Mouse (Mus musculus) olfactory bulb, adult 2 months (tissue): ENCODE data around the gene Mtch1. TPM values are rescaled to one million over a fixed set of nuclear protein-coding genes. Genes with fewer than 3 reads are reported as not detected.
"Not testable (repeated sequence)": the region's sequence is repeated elsewhere in the genome, so short reads cannot be mapped to it uniquely, and the experiment has no call there.

Experiments
- H3K27ac ChIP-seq: fragments of 200-500 bp; 2 replicates; pipeline ENCODE4 v1.5.1; 2012; ENCODE audit warnings: low read depth, low read length; ENCODE audit not compliant: insufficient read depth
- H3K4me1 ChIP-seq: fragments of 200-500 bp; 2 replicates; pipeline ENCODE4 v1.6.1; 2012; ENCODE audit warnings: low read length; ENCODE audit not compliant: control insufficient read depth, insufficient read depth
- H3K4me3 ChIP-seq: fragments of 200-500 bp; 2 replicates; pipeline ENCODE4 v1.5.1; 2012; ENCODE audit warnings: mild to moderate bottlenecking, low read depth, low read length, moderate library complexity; ENCODE audit not compliant: insufficient read depth
- CTCF ChIP-seq: fragments of 200-500 bp; IDR thresholded peaks from 2 replicates; pipeline ENCODE4 v1.5.1; 2012; ENCODE audit warnings: low read depth, mild to moderate bottlenecking, low read length, moderate library complexity; ENCODE audit not compliant: insufficient read depth
- POLR2A ChIP-seq: fragments of 200-500 bp; IDR thresholded peaks from 2 replicates; pipeline ENCODE4 v1.6.1; 2012; ENCODE audit warnings: mild to moderate bottlenecking, low read depth, low read length, moderate library complexity; ENCODE audit not compliant: insufficient read depth
- WGBS: fragments of 180-500 bp; shearing (Covaris S2); methylation state at CpG from one replicate; pipeline ENCODE4 v1.1.7; 2018; 5-methylcytosine and 5-hydroxymethylcytosine counted together
- polyA plus RNA-seq: library from polyadenylated mRNA; stranded (reverse); fragments of >200 nt; gene quantifications from 2 replicates; pipeline ENCODE4 v1.2.4, GENCODE M21; 2012; ENCODE audit warnings: low replicate concordance; ENCODE audit not compliant: missing spikeins, insufficient read depth, insufficient read length

Gene Mtch1
- polyA plus RNA-seq, 1 experiment, result not detected

DNA sequence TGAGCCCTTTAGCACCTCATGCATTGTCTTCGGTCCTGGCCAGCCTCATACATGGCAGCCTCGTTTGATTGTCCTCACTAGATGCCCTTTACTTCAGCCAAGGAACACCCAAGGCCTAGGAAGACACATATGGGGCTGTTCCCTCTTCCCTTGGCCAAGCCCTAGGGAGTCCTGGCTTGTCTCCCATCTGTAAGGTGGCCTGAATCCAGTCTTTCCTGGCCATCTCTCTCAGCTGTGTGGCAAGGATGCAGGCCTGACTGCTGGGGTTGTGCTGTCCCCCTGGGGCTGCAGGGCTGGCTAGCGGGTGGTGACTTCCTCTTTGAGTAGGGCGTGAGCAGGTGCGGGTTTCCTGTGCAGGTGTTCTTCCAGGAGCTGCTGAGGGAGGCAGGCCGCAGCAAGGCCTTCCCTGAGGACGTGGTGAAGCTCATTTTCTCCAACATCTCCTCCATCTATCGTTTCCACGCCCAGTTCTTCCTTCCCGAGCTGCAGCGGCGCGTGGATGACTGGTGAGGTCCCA is 17.4 kb upstream of the Mtch1 start:
- 89% methylated on average over 13 of the region's 13 CpGs for WGBS
- no peak for TF ChIP-seq POLR2A
- TF ChIP-seq CTCF, result no peak
- Histone ChIP-seq H3K27ac (no peak overlapping the region), H3K4me1 (no peaks in the 10 kb centered on the region), H3K4me3 (no peak overlapping the region)

GRCm38 (mm10) chr17:29363109-29363508 is 15.4 kb upstream of the Mtch1 start:
- no peak overlapping the region for H3K27ac ChIP-seq
- no peak overlapping the region for H3K4me3 ChIP-seq
- TF ChIP-seq POLR2A (no peak), CTCF (no peak)
- no peaks in the 10 kb centered on the region for H3K4me1 ChIP-seq
- 77% methylated on average over 8 of the region's 8 CpGs for WGBS

DNA sequence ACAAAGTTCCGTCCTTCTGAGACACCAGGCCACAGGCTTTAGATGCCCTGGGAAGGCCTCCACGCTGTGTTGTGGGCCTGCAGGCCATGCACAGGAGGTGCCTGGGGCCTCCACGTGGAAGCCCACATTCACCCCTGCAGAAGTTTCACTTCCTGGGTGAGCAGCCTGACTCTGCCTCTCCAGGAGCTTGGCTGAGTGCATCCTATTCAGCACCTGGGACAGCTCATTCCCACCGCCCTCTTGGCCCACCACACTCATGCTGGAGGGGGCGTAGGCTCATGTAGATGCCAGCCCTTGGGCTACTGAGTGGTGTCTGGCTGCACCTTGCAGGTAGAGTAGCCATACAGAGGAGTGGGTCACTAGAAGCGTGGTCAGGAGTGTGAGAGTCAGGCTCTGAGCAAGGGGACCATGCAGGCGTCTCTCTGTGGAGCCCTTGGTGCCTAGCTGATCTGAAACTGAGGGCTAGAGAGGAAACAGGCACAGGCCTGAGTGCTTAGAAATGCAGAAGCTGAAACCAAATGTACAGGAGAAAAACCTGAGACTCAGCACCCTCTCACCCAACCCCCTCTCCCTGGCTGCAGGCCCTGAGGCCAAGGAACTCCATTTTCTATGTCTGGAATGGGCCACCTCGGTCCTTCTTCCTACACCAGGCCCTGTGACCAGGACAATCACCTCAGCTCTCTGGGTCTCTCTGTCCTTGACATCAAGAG is 14.4 kb upstream of the Mtch1 start:
- 83% methylated on average over 8 of the region's 8 CpGs for WGBS
- no peak for TF ChIP-seq POLR2A
- TF ChIP-seq CTCF, result no peak
- Histone ChIP-seq H3K27ac (no peak overlapping the region), H3K4me1 (0 out of 2 replicates have a peak, but pooled peaks cover under 1% of the 10 kb centered on the region), H3K4me3 (no peak overlapping the region)

DNA sequence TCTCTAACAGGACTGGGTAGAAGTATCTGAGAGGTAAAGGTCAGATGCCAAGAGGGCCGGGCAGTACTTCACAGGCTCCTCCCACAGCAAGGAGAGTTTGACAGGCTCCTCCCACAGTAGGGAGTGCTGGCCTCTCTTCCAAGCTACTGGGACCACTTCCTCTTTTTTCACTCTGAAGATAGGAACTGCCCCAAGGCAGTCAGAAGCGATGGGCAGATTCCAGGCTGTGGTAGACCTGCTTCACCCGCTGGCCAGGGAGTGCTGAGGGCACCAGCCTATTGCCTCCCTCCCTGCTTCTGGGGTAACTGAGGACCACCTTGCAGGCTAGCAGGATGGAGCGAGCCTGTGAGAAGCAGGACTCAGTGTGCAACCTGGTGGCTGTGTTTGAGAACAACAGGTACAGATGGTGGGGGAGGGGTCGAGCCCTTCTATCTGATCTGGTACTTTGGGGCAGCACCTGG is 13.1 kb upstream of the Mtch1 start, which contains the start of gene Fgd2:
Gene Fgd2, plus strand, starts transcription at position 154 of the 461 bp plus-strand sequence.
- Histone ChIP-seq H3K4me3 (no peak within 1 kb of the TSS), H3K4me1 (peaks cover 14% of the 10 kb centered on the region), H3K27ac (no peak within 1 kb of the TSS)
- WGBS, result 49% methylated on average over 5 of the region's 5 CpGs
- TF ChIP-seq CTCF (no peak), POLR2A (no peak)

DNA sequence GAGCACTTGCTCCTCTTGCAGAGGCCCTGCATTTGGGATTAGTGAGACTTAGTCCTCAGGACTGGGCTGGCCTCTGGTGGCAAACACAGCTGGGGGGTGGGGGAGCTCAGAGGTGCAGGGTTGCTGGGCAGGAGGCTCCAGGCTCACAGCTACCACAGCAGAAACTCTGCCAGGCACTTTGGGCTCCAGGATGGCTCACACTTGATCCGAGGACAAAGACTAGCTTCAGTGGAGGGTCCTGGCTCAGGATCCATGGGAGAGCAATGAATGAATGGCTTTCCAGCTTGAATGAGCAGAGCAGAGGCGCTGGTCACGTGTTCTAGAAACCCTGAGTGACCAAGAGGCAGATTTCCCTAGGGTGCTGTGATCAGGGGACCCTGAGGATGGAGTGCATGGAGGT is 11.2 kb upstream of the Mtch1 start:
- Histone ChIP-seq H3K4me3 (no peak overlapping the region), H3K4me1 (peaks cover 23% of the 10 kb centered on the region), H3K27ac (no peak overlapping the region; the same call in 1 of the 2 replicates)
- no peak for TF ChIP-seq CTCF
- no peak for TF ChIP-seq POLR2A
- 53% methylated on average over 3 of the region's 3 CpGs for WGBS

DNA sequence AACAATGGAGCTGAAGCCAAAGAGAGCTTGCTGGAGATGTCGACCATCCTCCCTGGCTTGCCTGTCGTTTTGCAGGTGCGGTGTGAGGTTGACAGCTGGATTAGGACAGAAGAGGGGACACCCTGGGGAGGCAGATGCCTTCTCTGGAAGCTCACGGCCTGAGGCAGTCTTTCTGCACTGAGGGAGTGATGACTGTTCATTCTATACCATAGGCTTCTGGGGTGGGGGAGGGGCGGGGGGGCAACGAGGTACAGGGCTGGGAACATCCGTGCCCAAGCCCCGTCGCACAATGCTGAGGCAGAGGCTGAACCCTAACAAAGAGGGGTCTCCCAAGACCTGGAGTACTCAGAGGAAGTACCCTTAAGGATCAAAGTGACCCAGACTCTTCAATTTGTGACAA is 9.1 kb upstream of the Mtch1 start:
- 0 out of 2 replicates have a peak overlapping the region, but pooled peaks have one; percentile 3 for H3K4me3 ChIP-seq
- 0 out of 2 replicates have a peak overlapping the region, but pooled peaks have one; percentile 16 for H3K27ac ChIP-seq
- TF ChIP-seq POLR2A (no peak), CTCF (no peak)
- peaks cover 23% of the 10 kb centered on the region for H3K4me1 ChIP-seq
- 30% methylated on average over 9 of the region's 9 CpGs for WGBS

- 23% methylated on average over 11 of the region's 11 CpGs for WGBS
- Histone ChIP-seq H3K4me1 (peaks cover 23% of the 10 kb centered on the region), H3K4me3 (0 out of 2 replicates have a peak overlapping the region, but pooled peaks have one; percentile 3), H3K27ac (peak overlapping the region; percentile 69)
- TF ChIP-seq POLR2A, result no peak; the same call in 1 of the 2 replicates
- no peak for TF ChIP-seq CTCF
These were observed 8.7 kb upstream of the Mtch1 start for GRCm38 (mm10) chr17:29356479-29356856.

DNA sequence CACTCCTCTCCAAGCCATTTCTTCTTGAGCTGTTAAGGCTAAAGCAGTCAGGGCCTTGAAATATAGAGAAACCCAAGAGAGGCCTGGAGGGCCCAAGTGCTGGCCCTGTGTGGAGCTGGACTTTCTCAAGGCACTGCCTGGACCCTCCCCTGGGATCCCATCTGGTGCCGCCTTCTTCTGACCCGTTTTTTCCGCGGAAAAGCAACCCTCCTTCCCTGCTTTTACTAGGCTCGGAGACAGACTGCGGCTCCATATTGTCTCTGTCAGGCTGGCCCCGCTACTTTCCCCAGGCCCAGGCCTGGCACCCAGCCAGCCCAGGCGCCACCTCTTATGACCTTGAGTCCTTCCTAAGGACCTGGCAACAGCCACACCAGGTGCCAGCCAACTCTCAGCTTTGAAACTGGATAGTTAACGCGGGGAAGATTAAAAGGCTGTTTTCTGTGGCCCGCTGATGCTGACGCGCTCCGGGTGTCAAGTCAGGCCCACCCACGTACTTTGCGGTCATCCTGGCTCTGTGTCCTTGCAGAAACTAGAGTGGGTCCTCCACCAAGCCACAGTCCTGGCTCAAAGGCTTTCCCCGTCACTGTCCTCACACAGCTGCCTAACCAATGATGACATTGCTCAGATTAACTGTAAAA is 8.2 kb upstream of the Mtch1 start:
- Histone ChIP-seq H3K4me3 (no peak overlapping the region), H3K4me1 (peaks cover 23% of the 10 kb centered on the region), H3K27ac (peak overlapping the region; percentile 69)
- no peak for TF ChIP-seq CTCF
- TF ChIP-seq POLR2A, result no peak
- WGBS, result 27% methylated on average over 17 of the region's 17 CpGs

- Histone ChIP-seq H3K4me1 (peaks cover 23% of the 10 kb centered on the region), H3K4me3 (no peak overlapping the region), H3K27ac (peak overlapping the region; percentile 69)
- WGBS, result 25% methylated on average over 5 of the region's 5 CpGs
- no peak for TF ChIP-seq CTCF
- TF ChIP-seq POLR2A, result no peak
These were observed 7.7 kb upstream of the Mtch1 start for GRCm38 (mm10) chr17:29355461-29355840.

DNA sequence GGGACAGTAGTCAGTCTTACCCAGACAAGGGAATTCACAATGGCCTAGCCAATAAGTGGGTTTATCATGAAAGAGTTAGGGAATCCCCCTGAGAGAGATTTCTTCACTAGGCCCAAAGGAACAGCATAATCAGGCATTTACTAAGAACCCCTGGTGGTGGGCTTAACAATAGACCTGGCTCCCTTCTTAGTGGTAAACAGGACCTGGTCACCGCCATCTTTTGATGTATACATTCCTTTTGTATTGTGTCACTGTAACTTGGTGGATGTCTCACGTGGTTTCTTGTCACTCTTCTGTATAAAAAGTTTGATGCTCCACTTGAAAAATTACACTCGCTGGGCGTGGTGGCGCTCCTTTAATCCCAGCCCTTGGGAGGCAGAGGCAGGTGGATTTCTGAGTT is 3.3 kb upstream of the Mtch1 start:
- WGBS, result 76% methylated on average over 5 of the region's 5 CpGs
- not testable (repeated sequence) for H3K4me3 ChIP-seq, H3K27ac ChIP-seq
- H3K4me1 ChIP-seq, result peaks cover 12% of the 10 kb centered on the region
